Mouse (Mus musculus) E14TG2a.4 (cell line): Measurements from ENCODE around the gene 1700013G24Rik.

ENCODE experiments used
- H3K27me3 ChIP-seq: 2 replicates; pipeline ENCODE4 v1.6.1; 2014; ENCODE audit warnings: low read length, control low read depth; ENCODE audit not compliant: insufficient read depth
- H3K36me3 ChIP-seq: 2 replicates; pipeline ENCODE4 v1.6.1; 2014; ENCODE audit warnings: low read length, control low read depth; ENCODE audit not compliant: insufficient read depth
- H3K4me1 ChIP-seq: replicated peaks from 2 replicates; pipeline ENCODE4 v1.6.1; 2014; ENCODE audit warnings: low read depth, low read length, control low read depth
- H3K4me3 ChIP-seq: replicated peaks from 2 replicates; pipeline ENCODE4 v1.5.1; 2014; ENCODE audit warnings: mild to moderate bottlenecking, low read length
- H3K9me3 ChIP-seq: 2 replicates; pipeline ENCODE4 v1.6.1; 2014; ENCODE audit warnings: low read length, control low read depth
- CTCF ChIP-seq: conservative IDR thresholded peaks from 2 replicates; pipeline ENCODE4 v1.5.1; 2014; ENCODE audit warnings: low read length
- NANOG ChIP-seq: IDR thresholded peaks from 2 replicates; pipeline ENCODE4 v1.6.1; 2014; ENCODE audit warnings: borderline replicate concordance, low read length, mixed read lengths
- POU5F1 ChIP-seq: IDR thresholded peaks from 2 replicates; pipeline ENCODE4 v1.6.1; 2014; ENCODE audit warnings: low read length, borderline replicate concordance

1700013G24Rik gene

DNA sequence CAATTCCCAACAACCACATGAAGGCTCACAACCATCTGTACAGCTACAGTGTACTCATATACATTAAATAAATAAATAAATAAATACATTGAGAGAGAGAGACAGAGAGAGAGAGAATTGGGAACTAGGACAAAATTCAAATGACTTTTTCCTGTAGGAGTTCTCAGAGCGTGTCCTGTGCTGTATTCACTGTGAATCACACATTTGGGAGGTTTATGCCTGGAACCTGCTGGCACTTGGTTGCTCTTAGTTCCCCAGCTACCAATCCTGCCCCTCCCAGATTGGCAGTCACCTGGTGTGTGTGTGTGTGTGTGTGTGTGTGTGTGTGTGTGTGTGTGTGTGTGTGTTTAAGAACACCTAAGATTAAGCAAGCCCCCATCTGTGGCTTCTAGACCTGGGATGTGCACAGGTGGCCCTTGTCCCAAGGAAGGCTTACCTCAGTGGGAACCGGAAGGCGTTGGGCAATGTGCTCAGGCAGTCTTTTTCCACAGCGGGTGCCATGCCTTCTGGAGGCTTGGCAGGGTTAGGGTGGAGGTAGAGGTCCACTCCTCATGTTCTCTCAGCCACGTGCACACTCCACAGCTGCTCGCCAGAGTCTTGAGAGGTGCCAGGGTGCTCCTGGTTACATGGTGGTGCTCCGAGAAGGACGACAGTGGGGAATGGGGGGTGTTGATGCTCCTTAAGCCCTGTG is 16.0 kb upstream of the 1700013G24Rik start:
- no peaks in the 10 kb centered on the region for H3K36me3 ChIP-seq
- no peaks in the 10 kb centered on the region for H3K9me3 ChIP-seq
- TF ChIP-seq CTCF, result no peak
- no peak for TF ChIP-seq NANOG
- no peak for TF ChIP-seq POU5F1
- H3K4me1 ChIP-seq, result peaks cover 13% of the 10 kb centered on the region
- no peaks in the 10 kb centered on the region; the same call in 1 of the 2 replicates for H3K27me3 ChIP-seq
- no peak overlapping the region for H3K4me3 ChIP-seq

DNA sequence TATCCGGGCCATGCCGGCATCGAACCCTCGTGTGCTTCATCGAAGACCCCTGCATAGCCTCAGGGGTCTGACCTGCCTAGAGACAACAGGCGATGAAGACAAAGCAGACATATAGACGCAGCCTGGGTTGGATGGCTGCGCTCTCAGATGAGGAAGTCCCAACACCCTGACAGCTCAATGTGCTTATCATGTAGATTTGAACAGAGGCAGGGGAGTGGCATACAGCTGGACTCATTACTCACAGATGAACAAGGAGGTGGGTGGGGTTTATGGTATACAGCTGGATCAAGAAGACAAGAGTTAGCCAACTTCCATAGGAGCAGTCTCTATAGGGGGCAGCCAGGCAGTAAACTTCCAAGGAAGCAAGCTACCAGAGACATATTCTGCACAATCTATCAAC is 14.2 kb upstream of the 1700013G24Rik start:
- Histone ChIP-seq H3K27me3 (no peaks in the 10 kb centered on the region; the same call in 1 of the 2 replicates), H3K36me3 (no peaks in the 10 kb centered on the region), H3K9me3 (no peaks in the 10 kb centered on the region), H3K4me1 (peaks cover 15% of the 10 kb centered on the region), H3K4me3 (no peak overlapping the region)
- TF ChIP-seq CTCF (no peak), NANOG (no peak), POU5F1 (no peak)

DNA sequence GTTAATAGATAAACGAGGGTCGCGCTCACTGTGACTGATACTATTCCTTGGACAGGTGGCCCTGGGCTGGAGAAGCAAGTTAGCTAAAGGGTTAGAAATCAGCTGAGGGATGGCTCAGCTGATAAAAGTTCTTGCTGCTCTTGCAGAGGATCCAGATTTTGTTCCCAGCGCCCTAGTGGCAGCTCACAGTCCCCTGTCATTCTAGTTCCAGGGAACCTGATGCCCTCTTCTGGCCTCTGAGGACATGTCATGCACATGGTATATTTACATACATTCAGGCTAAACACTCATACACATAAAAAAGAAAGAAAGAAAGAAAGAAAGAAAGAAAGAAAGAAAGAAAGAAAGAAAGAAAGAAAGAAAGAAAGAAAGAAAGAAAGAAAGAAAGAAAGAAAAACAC is 11.8 kb upstream of the 1700013G24Rik start:
- no peak for TF ChIP-seq NANOG
- TF ChIP-seq CTCF, result 0 out of 2 replicates have a peak, but pooled peaks have one; percentile 13
- no peaks in the 10 kb centered on the region for H3K27me3 ChIP-seq

DNA sequence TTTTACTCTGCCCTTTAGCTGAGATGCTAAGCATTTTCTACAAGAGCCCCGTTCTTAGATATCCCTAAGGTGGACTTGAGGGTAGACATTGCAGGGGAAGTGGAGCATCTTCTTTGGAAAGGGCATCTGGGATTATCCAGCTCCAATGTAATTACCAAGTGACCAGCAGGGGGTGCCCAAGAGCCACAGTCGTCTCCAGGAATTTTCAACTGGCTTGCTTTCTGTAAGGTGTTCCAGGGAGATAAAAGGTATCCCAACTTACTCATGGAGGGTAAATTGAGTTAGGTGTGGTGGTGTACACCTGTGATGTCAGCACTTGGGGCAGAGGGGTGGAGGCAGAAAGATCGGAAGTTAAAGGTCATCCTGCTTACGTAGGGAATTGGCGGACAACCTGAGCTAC is 9.5 kb upstream of the 1700013G24Rik start:
- no peaks in the 10 kb centered on the region for H3K36me3 ChIP-seq
- no peaks in the 10 kb centered on the region for H3K9me3 ChIP-seq
- TF ChIP-seq CTCF (peak; percentile 84), POU5F1 (no peak), NANOG (no peak)
- H3K27me3 ChIP-seq, result no peaks in the 10 kb centered on the region
- H3K4me1 ChIP-seq, result peaks cover 31% of the 10 kb centered on the region
- H3K4me3 ChIP-seq, result no peak overlapping the region

More for the DNA sequence above, 11.8 kb upstream of the 1700013G24Rik start:
- Histone ChIP-seq H3K4me1 (peaks cover 21% of the 10 kb centered on the region), H3K9me3 (no peaks in the 10 kb centered on the region), H3K36me3 (no peaks in the 10 kb centered on the region), H3K4me3 (no peak overlapping the region)

DNA sequence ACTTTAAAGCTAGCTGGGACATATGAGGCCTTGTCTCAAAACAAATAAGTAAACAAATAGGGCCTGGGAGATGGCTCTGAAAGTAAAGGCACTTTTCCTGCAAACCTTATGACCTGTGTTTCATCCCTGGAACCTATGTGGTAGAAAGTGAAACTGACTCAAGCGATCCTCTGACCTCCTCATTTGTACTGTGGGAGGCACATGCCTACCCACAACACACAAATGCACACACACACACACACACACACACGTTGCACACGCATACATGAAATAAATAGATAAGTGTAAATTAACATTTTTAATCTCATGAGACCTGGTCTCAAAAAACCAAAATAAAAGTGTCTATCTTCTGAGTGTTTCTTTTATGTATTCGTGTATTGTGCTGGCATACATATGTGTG is 7.2 kb upstream of the 1700013G24Rik start:
- Histone ChIP-seq H3K36me3 (no peaks in the 10 kb centered on the region), H3K4me3 (no peak overlapping the region), H3K27me3 (no peaks in the 10 kb centered on the region), H3K4me1 (peaks cover 46% of the 10 kb centered on the region), H3K9me3 (no peaks in the 10 kb centered on the region)
- TF ChIP-seq POU5F1 (no peak), NANOG (no peak), CTCF (no peak)

DNA sequence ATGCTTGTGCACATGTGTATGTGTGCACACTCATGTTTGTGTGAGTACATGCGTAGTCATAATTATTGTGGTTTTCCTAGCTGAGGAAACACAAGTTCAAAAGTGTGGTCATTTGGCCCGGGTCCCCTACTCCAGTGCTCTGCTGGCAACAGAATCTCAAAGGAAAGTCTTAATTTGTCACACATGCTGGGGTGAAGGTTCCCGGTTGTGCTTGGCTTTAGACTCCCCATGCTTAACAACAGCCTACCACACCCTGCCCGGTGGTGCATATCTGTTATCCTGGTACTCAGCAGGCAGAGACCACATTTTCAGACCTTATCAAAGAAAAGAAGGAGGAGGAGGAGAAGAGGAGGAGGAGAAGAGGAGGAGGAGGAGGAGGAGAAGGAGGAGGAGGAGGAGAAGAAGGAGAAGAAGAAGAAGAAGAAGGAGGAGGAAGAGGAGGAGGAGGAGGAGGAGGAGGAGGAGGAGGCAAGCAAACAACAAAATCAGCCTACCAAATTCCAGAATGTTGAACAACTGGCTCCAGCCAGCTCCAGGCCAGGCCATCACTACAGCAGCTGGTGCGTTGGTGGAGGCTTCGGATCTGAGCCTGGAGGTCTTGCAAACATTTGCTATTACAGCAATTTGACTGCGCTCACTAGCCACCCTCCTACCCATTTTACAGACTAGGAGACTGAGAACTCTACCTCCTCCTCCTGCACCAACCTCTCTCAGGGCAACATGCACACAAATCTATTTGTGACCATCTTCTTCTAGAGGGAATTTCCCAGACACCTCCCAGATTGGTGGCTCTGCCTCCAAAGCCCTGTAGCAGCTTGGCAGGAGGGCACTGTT is 5.5 kb upstream of the 1700013G24Rik start:
- no peaks in the 10 kb centered on the region for H3K36me3 ChIP-seq
- TF ChIP-seq NANOG, result no peak
- TF ChIP-seq CTCF, result no peak
- no peak for TF ChIP-seq POU5F1
- no peaks in the 10 kb centered on the region for H3K27me3 ChIP-seq
- H3K4me1 ChIP-seq, result peaks cover 53% of the 10 kb centered on the region
- no peaks in the 10 kb centered on the region for H3K9me3 ChIP-seq
- H3K4me3 ChIP-seq, result peak overlapping the region; percentile 43

DNA sequence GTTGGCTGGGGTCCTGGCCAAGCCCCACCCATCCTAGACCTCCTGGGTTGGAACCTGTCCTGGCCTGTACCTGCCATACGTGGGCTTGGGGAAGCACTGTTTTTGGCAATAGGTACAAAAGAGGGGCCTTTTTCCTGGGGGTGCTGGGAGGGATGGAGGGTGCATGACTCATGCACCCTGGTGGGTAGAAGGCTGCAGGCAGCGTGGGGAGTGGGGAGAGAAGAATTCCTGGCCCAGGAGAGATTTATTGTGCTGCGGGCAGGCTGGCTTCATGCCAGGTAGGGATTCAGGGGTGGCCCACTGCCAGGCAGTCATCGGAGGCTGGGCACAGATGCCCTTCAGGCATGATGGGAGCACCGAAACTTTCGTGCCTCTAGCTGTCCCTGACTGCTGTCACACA is 4.9 kb upstream of the 1700013G24Rik start:
- no peaks in the 10 kb centered on the region for H3K36me3 ChIP-seq
- H3K27me3 ChIP-seq, result no peaks in the 10 kb centered on the region
- no peak for TF ChIP-seq POU5F1
- no peak for TF ChIP-seq CTCF
- TF ChIP-seq NANOG, result no peak
- H3K4me1 ChIP-seq, result peaks cover 59% of the 10 kb centered on the region
- peak overlapping the region; percentile 43 for H3K4me3 ChIP-seq
- no peaks in the 10 kb centered on the region for H3K9me3 ChIP-seq

DNA sequence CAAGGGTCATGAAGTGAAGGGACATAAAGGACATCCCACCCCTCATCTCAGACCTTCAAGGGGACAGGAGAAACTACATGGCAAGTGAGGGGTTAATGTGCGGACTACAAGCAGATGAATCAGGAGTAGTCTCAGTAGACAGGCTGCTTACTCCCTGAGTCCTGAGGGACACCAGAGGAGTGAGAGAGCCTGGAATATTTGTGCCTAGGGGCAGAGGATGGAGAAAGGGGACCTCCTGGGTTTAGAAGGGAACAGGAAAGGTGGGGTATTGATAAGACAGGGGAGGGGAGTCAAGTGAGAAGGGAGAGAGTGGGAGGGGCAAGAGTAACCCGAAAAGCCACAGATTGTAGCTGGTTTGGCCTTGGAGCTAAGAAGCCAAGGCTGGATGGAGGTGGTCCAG is 4.4 kb upstream of the 1700013G24Rik start:
- TF ChIP-seq POU5F1 (no peak), NANOG (no peak), CTCF (no peak)
- no peaks in the 10 kb centered on the region for H3K36me3 ChIP-seq
- H3K27me3 ChIP-seq, result no peaks in the 10 kb centered on the region
- no peaks in the 10 kb centered on the region for H3K9me3 ChIP-seq
- peaks cover 63% of the 10 kb centered on the region for H3K4me1 ChIP-seq
- H3K4me3 ChIP-seq, result peak overlapping the region; percentile 43; the same call in 1 of the 2 replicates
